Mouse (Mus musculus) lung, postnatal 10 days (tissue): ENCODE results near the gene Ppa1.
A peak's percentile ranks its signal among the peaks of the same experiment; 100 is the strongest.
"Not testable (repeated sequence)": the region's sequence is repeated elsewhere in the genome, so short reads cannot be mapped to it uniquely, and the experiment has no call there.

ENCODE experiments used
- DNase-seq: peaks from one replicate; pipeline ENCODE4 v3.0.0; 2021

Ppa1 gene

GRCm38 (mm10) chr10:61647790-61648736 is at the start of gene Ppa1:
Ppa1 (plus strand) TSS chr10:61648552.
- DNase-seq, result peak; percentile 87

DNA sequence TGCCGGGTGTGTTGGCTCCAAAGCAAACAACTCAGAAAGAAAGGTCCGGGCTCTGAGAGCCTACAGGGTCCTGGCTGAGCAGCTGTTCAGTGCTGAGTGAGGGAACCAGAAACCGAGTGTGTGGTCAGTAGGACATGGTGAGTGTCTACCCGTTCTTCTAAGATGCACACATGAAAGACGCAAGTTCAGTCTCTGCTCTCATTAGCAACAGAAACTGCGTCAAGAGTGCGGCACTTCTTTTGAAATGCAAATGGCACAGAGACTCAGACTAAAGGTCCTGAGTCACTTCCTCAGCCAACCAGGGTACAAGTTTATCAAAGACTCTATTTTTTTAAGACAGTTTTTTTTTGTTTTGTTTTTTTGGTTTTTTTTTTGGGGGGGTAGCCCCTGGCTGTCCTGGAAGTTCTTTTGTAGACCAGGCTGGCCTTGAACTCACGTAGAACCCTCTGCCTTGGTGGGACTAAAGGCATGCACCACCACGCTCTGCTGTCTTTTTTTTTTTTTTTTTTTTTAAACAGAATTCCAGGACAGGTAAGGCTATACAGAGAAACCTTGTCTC is 48.7 kb upstream of the Ppa1 start:
- no peak for DNase-seq

- peak; percentile 74 for DNase-seq
Measured at GRCm38 (mm10) chr10:61602283-61603033, 45.9 kb upstream of the Ppa1 start.

GRCm38 (mm10) chr10:61604376-61605065 is 43.8 kb upstream of the Ppa1 start:
- no peak for DNase-seq

- DNase-seq, result not testable (repeated sequence)
Measured at GRCm38 (mm10) chr10:61605381-61605780, 43.0 kb upstream of the Ppa1 start.

- DNase-seq, result peak; percentile 69
Measured at GRCm38 (mm10) chr10:61605851-61606250, 42.5 kb upstream of the Ppa1 start.

DNA sequence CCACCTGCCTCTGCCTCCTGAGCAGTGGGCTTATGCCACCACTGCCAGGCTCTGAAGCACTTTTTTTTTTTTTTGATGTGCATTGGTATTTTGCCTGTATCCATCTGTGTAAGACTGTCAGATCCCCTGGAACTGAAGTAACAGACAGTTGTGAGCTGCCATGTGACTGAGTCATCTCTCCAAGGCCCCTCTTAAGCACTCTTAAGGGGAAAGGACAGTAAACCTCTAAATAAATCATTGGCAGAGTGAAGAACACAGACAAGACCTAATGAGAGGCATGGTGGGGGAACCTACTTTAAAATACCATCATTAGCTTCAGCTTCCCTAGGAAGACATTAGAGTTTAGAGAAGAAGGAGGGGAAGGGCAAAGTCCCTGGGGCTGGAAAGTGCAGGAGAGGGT is 40.1 kb upstream of the Ppa1 start:
- no peak for DNase-seq

GRCm38 (mm10) chr10:61610650-61611235 is 37.6 kb upstream of the Ppa1 start:
- DNase-seq, result peak; percentile 66

DNA sequence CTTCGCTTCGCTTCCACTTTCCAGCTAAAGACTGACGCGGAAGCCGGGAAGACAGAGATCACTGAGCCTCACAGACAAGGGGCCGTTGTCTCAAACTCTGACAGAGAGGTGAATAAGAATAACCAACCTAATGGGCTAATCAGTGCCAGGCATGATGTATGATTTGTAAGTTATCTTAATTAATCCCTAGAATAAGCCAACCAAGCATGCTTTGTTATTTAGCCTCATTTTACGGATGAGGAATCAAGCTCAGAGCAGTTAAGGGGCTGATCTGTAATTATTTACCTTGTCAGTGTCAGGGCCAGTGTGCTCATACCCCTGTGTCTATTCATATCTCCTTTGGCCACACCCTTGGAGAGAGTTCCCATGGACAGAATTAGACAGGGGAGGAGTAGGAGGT is 34.0 kb upstream of the Ppa1 start:
- no peak for DNase-seq

DNA sequence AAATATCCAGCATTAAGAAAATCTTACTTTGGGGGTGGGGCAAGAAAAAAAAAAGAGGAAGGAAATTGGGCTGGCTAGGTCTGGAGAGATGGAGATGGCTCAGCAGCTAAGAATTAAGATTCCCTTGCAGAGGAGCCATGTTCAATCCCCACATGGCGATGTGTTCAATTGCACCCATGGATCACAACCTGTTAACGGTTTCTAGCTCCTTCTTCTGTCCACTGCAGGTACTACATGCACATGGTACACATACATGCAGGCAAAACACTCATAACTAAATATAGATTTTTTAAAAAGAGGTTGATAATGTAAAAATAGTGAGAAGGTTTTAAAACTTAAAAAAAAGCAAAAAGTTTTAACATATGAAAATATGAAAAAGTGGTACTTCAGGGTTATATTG is 29.8 kb upstream of the Ppa1 start:
- DNase-seq, result no peak

DNA sequence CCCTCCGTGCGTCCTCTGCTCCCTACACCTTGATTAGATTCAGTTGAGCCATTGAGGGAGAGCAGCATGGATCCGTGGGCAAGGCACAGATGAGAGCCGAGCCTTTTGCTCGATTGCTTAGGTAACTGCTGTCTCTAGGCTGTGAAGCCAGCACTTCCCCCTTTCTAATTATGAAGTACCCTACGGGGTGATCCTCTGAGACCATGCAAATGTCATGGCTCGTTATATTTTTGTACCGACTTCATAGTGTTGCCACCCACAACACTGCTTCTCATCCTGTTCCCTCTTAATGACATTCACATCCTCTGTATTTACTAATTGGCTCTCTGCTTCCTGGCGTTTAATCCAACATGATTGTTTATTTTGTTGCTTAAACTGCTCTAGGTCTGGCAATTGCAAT is 26.7 kb upstream of the Ppa1 start:
- peak; percentile 18 for DNase-seq

DNA sequence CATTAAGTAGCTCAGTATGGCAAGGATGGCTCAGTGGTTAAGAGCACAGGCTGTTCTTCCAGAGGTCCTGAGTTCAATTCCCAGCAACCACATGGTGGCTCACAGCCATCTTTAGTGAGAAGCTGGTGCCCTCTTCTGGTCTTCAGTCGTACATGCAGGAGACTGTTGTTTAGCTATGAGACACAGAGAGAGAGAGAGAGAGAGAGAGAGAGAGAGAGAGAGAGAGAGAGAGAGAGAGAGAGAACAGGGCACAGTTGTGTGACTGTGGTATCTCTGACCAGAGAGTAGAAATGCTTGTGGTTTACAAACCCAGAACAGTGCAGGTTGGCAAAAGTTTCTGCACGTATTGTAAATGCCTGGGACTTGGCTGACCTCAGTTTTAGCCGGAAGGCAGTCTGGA is 24.5 kb upstream of the Ppa1 start:
- not testable (repeated sequence) for DNase-seq

GRCm38 (mm10) chr10:61624771-61625170 is 23.6 kb upstream of the Ppa1 start:
- no peak for DNase-seq

DNA sequence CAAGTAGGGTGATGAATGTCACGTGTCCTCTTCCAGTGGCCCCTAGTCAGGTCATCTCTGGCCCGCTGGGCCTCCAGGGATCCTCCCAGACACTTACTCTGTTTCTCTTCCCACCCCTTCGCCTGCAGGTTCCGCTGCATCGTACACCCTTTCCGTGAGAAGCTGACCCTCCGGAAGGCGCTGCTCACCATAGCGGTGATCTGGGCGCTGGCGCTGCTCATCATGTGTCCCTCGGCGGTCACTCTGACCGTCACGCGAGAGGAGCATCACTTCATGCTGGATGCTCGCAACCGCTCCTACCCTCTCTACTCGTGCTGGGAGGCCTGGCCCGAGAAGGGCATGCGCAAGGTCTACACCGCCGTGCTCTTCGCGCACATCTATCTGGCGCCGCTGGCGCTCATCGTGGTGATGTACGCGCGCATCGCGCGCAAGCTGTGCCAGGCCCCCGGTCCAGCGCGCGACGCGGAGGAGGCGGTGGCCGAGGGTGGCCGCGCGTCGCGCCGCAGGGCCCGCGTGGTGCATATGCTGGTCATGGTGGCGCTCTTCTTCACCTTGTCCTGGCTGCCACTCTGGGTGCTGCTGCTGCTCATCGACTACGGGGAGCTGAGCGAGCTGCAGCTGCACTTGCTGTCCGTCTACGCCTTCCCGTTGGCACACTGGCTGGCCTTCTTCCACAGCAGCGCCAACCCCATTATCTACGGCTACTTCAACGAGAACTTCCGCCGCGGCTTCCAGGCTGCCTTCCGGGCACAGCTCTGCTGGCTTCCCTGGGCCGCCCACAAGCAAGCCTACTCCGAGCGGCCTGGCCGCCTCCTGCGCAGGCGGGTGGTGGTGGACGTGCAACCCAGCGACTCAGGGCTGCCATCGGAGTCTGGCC is 22.7 kb upstream of the Ppa1 start:
- DNase-seq, result peak; percentile 15

DNA sequence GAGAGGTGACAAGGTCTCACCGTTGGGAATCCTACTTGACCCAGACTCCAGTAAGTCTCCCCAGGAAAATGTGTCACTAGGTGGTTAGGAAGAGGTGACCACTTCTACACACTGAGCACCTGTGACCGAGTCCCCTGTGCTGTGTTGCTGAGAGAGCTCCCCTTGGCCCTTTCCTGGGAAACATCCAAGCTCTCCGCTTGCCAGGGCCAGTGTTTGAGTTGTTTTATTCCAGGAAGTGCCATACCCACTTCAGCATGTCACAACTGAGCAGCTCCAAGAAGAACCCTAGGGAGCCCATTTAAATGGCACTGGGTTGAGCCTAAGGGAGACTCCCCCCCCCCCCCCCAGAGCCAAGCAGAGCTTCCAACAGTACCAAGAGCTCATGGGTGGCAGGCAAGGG is 21.8 kb upstream of the Ppa1 start:
- DNase-seq, result peak; percentile 49

DNA sequence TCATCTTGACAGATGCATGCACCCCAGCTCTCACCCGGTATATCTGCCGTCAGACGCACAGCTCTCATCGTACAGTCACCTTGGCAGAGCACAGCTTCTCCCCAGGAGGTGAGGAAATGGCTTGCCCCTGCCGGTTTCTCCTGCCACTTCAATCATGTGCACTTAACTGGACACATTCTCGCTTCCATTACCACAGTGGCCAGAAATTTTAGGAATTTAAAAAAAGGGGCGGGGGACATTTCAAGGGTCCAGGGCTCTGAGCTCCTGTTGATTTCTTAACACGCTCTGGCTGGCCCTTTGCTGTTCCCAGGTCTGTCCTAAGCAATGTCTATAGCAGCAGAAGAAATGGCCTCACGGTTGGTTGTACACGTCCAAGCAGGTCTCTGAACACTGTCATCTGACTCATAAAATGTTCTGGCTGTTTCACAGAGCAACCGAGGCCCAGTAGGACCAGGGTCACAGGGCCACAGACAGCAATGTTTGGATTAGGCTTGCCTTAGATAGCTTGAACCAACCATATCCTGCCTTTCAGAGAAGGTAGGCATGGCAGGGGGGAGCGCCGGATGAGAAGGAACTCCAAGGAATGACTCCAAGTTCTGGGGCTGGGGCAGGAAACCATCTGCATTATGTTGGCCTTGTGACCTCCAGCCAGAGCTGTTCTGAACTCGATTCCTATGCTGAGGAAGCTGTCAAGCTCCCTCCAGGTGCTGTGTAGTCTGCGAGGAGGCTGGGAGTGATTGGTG is 21.0 kb upstream of the Ppa1 start:
- DNase-seq, result peak; percentile 39

DNA sequence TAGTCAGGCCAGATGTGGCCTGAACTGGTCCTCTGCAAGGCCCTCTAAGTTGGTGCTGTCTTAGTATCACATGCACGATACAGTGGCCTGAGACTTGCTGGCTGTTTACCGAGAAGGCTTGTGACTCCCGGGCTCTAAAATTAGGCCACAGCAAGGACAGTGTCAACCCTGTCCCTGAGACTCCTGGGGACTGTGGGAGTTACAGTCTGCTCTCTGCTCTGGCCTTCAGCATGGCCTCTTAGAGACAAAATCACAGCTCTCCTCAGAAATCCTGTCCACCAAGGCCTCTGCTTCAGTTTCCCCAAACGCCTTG is 20.5 kb upstream of the Ppa1 start:
- no peak for DNase-seq

DNA sequence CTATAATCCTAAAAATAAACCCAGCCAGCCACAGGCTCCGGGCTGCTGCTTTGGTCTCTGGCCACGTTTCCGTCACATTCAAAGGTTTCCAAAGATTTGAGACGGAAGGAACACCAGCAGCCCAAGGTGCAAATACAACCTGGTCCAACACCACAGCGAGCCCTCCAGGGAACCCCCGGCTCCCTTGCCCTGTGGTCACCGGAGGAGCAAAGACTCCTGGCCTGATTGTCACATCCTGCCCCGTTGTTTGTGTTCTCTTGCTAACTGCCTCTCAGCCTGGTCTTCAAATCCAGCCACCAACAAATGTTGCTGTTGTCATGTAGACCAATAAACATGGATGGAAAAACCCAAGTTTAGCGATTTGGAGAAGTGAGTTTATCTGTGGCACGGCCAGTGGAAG is 15.9 kb upstream of the Ppa1 start:
- no peak for DNase-seq

GRCm38 (mm10) chr10:61637055-61637454 is 11.3 kb upstream of the Ppa1 start:
- no peak for DNase-seq

- no peak for DNase-seq
Measured at GRCm38 (mm10) chr10:61640363-61640762, 8.0 kb upstream of the Ppa1 start.

- no peak for DNase-seq
Measured at GRCm38 (mm10) chr10:61646557-61646956, 1.8 kb upstream of the Ppa1 start.
